In genomic region chr3:147103428-147103827, GRCm38 (mm10) we compare ENCODE assay signal across 29 mouse cellular contexts.
DNase-seq lines count a peak whose midpoint lies in the region; ATAC-seq and TF ChIP-seq lines count a peak whose summit lies in the region.
"Had no signal": no experiment of that assay in that cellular context is flagged by ENCODE, and none has a peak within 500 bp of the region (broad histone marks: within the 10 kb centered on the region; RNA-seq: fewer than 3 reads in every experiment).

No protein-coding gene starts in this region.

- no peaks in the 10 kb centered on the region for H3K36me3 ChIP-seq in hindbrain, embryonic 13.5 days
- H3K36me3 ChIP-seq in midbrain, embryonic 10.5 days: no peaks in the 10 kb centered on the region
- no peaks in the 10 kb centered on the region for H3K36me3 ChIP-seq in midbrain, embryonic 15.5 days (replicated peaks)
- H3K36me3 ChIP-seq in intestine, embryonic 16.5 days (ENCODE audit: control insufficient read depth, insufficient read depth, low read length): no peaks in the 10 kb centered on the region
- H3K36me3 ChIP-seq: embryonic facial prominence, embryonic 10.5 days; embryonic facial prominence, embryonic 15.5 days; forebrain, embryonic 12.5 days had no signal

- TF ChIP-seq CTCF in brain, embryonic 14.5 days (IDR thresholded peaks at IDR 0.05; ENCODE audit: borderline replicate concordance, extremely low read depth, insufficient read depth, insufficient read length): 0 out of 2 replicates have a peak, but pooled peaks have one; percentile 5

- peak overlapping the region; percentile 9; the same call in 1 of the 2 replicates for H3K4me2 ChIP-seq in hindbrain, embryonic 13.5 days
- H3K4me2 ChIP-seq in midbrain, embryonic 15.5 days: peak overlapping the region; percentile 30
- H3K4me2 ChIP-seq in intestine, embryonic 16.5 days (ENCODE audit: low read depth, low read length): no peak overlapping the region
- H3K4me2 ChIP-seq: embryonic facial prominence, embryonic 15.5 days; forebrain, embryonic 12.5 days had no signal

- ATAC-seq in hindbrain, embryonic 13.5 days (ENCODE audit: low FRiP score): peak; percentile 43; the same call in 1 of the 2 replicates
- peak; percentile 43; the same call in 1 of the 2 replicates for ATAC-seq in midbrain, embryonic 15.5 days (replicated peaks)
- ATAC-seq in intestine, embryonic 16.5 days: no peak
- ATAC-seq: CD4-positive, CD25-positive, alpha-beta regulatory T cell, adult 4 months; forebrain, postnatal 0 days had no signal

- H3K27me3 ChIP-seq in hindbrain, embryonic 13.5 days: no peaks in the 10 kb centered on the region
- peaks cover 41% of the 10 kb centered on the region for H3K27me3 ChIP-seq in midbrain, embryonic 10.5 days (ENCODE audit: low read depth, poor library complexity, severe bottlenecking)
- no peaks in the 10 kb centered on the region for H3K27me3 ChIP-seq in midbrain, embryonic 15.5 days (replicated peaks)
- H3K27me3 ChIP-seq in intestine, embryonic 16.5 days (replicated peaks; ENCODE audit: control insufficient read depth, insufficient read depth, low read length): no peaks in the 10 kb centered on the region
- H3K27me3 ChIP-seq: embryonic facial prominence, embryonic 15.5 days had no signal

- WGBS in hindbrain, embryonic 13.5 days: 42% methylated on average over 7 of the region's 7 CpGs
- 44% methylated on average over 7 of the region's 7 CpGs for WGBS in midbrain, embryonic 10.5 days
- 15% methylated on average over 7 of the region's 7 CpGs for WGBS in midbrain, embryonic 15.5 days
- 63% methylated on average over 7 of the region's 7 CpGs for WGBS in intestine, embryonic 16.5 days

- H3K27ac ChIP-seq in hindbrain, embryonic 13.5 days: peak overlapping the region; percentile 73
- H3K27ac ChIP-seq in midbrain, embryonic 10.5 days (replicated peaks): peak overlapping the region; percentile 29
- H3K27ac ChIP-seq in midbrain, embryonic 15.5 days: no peak overlapping the region
- H3K27ac ChIP-seq in intestine, embryonic 16.5 days (ENCODE audit: low read length): no peak overlapping the region
- H3K27ac ChIP-seq: embryonic facial prominence, embryonic 10.5 days; embryonic facial prominence, embryonic 15.5 days; forebrain, embryonic 12.5 days; liver, embryonic 14.5 days; macrophage had no signal

- DNase-seq in brain, embryonic 14.5 days (ENCODE audit: low read depth): no peak
- DNase-seq in midbrain, embryonic 10.5 days (ENCODE audit: low spot score): no peak
- DNase-seq in cerebellum, adult 9-11 months: no peak
- no peak for DNase-seq in kidney, adult 11 months
- DNase-seq in kidney, postnatal 36 days: no peak
- DNase-seq: adrenal gland, postnatal 14 days; cerebellum, adult 18-20 months; cerebellum, postnatal 25 days; forebrain, postnatal 0 days; gastrocnemius, postnatal 10 days; heart, postnatal 14 days; kidney, adult 8-10 months; kidney, postnatal 10 days; liver; lung, adult 2 months; lung, postnatal 10 days; right cerebral cortex, adult 18-20 months; spleen, adult 18-20 months; thymus, postnatal 25 days had no signal

- no peak for TF ChIP-seq POLR2A in brain, embryonic 14.5 days (IDR thresholded peaks at IDR 0.05; ENCODE audit: borderline replicate concordance, extremely low read depth, insufficient read depth, insufficient read length, poor library complexity, severe bottlenecking)

- peaks cover 42% of the 10 kb centered on the region for H3K4me1 ChIP-seq in hindbrain, embryonic 13.5 days (replicated peaks)
- peaks cover 46% of the 10 kb centered on the region for H3K4me1 ChIP-seq in midbrain, embryonic 10.5 days
- H3K4me1 ChIP-seq in midbrain, embryonic 15.5 days: peaks cover 31% of the 10 kb centered on the region
- H3K4me1 ChIP-seq in intestine, embryonic 16.5 days (ENCODE audit: control insufficient read depth, insufficient read depth, low read length): no peaks in the 10 kb centered on the region

- no peak overlapping the region for H3K9ac ChIP-seq in hindbrain, embryonic 13.5 days
- H3K9ac ChIP-seq in midbrain, embryonic 15.5 days: no peak overlapping the region
- H3K9ac ChIP-seq in intestine, embryonic 16.5 days (ENCODE audit: low read depth, low read length): no peak overlapping the region
- H3K9ac ChIP-seq: embryonic facial prominence, embryonic 15.5 days; forebrain, embryonic 12.5 days; forebrain, postnatal 0 days; liver, embryonic 14.5 days had no signal

- H3K9me3 ChIP-seq in hindbrain, embryonic 13.5 days: no peaks in the 10 kb centered on the region
- H3K9me3 ChIP-seq in midbrain, embryonic 10.5 days (replicated peaks): no peaks in the 10 kb centered on the region
- no peaks in the 10 kb centered on the region for H3K9me3 ChIP-seq in midbrain, embryonic 15.5 days
- H3K9me3 ChIP-seq in intestine, embryonic 16.5 days (ENCODE audit: control insufficient read depth, low read length): no peaks in the 10 kb centered on the region
- H3K9me3 ChIP-seq: embryonic facial prominence, embryonic 10.5 days; embryonic facial prominence, embryonic 15.5 days; forebrain, embryonic 12.5 days had no signal

- H3K4me3 ChIP-seq in hindbrain, embryonic 13.5 days: no peak overlapping the region
- H3K4me3 ChIP-seq in midbrain, embryonic 10.5 days: no peak overlapping the region
- H3K4me3 ChIP-seq in midbrain, embryonic 15.5 days: no peak overlapping the region
- H3K4me3 ChIP-seq in intestine, embryonic 16.5 days (ENCODE audit: low read length): no peak overlapping the region
- H3K4me3 ChIP-seq: embryonic facial prominence, embryonic 10.5 days; embryonic facial prominence, embryonic 15.5 days; forebrain, embryonic 12.5 days; myocyte had no signal

Comparison
In these comparisons a context has a peak if more than half of its experiments do, and no peak if none do; other contexts are left out.
1. H3K27ac ChIP-seq: peak in hindbrain, embryonic 13.5 days (single experiment) and midbrain, embryonic 10.5 days (single experiment); none in midbrain, embryonic 15.5 days (single experiment) and intestine, embryonic 16.5 days (single experiment).